Mouse (Mus musculus) small intestine, adult 2 months (tissue): Measurements from ENCODE around the gene Bmper.

ENCODE experiments used
- CTCF ChIP-seq: fragments of 200-500 bp; IDR thresholded peaks from 2 replicates; pipeline ENCODE4 v1.5.1; 2012; ENCODE audit warnings: low read depth, mild to moderate bottlenecking, control low read depth, inconsistent platforms, low read length, moderate library complexity, mixed read lengths; ENCODE audit not compliant: insufficient replicate concordance, insufficient read length; ENCODE audit errors: extremely low read depth
- POLR2A ChIP-seq: fragments of 200-500 bp; IDR thresholded peaks from 2 replicates; pipeline ENCODE4 v1.6.1; 2012; ENCODE audit warnings: low read depth, mild to moderate bottlenecking, control low read depth, inconsistent platforms, low read length, moderate library complexity

- TF ChIP-seq CTCF: no peak
- TF ChIP-seq POLR2A: no peak
Observed at GRCm38 (mm10) chr9:23243869-23244268, 21.0 kb downstream of the Bmper start.
